Mouse (Mus musculus) liver, embryonic 12.5 days (tissue): ENCODE results near the gene Slc28a2. TPM values are rescaled to one million over a fixed set of nuclear protein-coding genes. Genes with fewer than 3 reads are reported as not detected.
"Not testable (repeated sequence)": the region's sequence is repeated elsewhere in the genome, so short reads cannot be mapped to it uniquely, and the experiment has no call there.

Source experiments
- ATAC-seq: fragments of 200-750 bp; cut with Nextera tagmentation; 2 replicates; pipeline ENCODE4 v1.8.0; 2017; ENCODE audit warnings: moderate number of reproducible peaks, mild to moderate bottlenecking, moderate library complexity
- H3K27ac ChIP-seq: fragments of 300-500 bp; sonication (generic); 2 replicates; pipeline ENCODE4 v1.5.1; 2016; ENCODE audit warnings: mild to moderate bottlenecking
- H3K27me3 ChIP-seq: fragments of 300-500 bp; sonication (generic); replicated peaks from 2 replicates; pipeline ENCODE4 v1.6.1; 2016; ENCODE audit warnings: mild to moderate bottlenecking, moderate library complexity
- H3K36me3 ChIP-seq: fragments of 300-500 bp; sonication (generic); 2 replicates; pipeline ENCODE4 v1.6.1; 2016; ENCODE audit warnings: mild to moderate bottlenecking, moderate library complexity
- H3K4me1 ChIP-seq: fragments of 300-500 bp; sonication (generic); 2 replicates; pipeline ENCODE4 v1.6.1; 2016
- H3K4me2 ChIP-seq: fragments of 300-500 bp; sonication (generic); 2 replicates; pipeline ENCODE4 v1.6.1; 2016; ENCODE audit warnings: mild to moderate bottlenecking, moderate library complexity
- H3K4me3 ChIP-seq: fragments of 300-500 bp; sonication (generic); 2 replicates; pipeline ENCODE4 v1.5.1; 2016; ENCODE audit warnings: mild to moderate bottlenecking, moderate library complexity
- H3K9ac ChIP-seq: fragments of 300-500 bp; sonication (generic); 2 replicates; pipeline ENCODE4 v1.6.1; 2016; ENCODE audit warnings: mild to moderate bottlenecking, moderate library complexity
- H3K9me3 ChIP-seq: fragments of 300-500 bp; sonication (generic); replicated peaks from 2 replicates; pipeline ENCODE4 v1.6.1; 2016; ENCODE audit warnings: mild to moderate bottlenecking, moderate library complexity
- WGBS: fragments of 180-500 bp; shearing (Covaris S2); methylation state at CpG from one replicate; pipeline ENCODE4 v1.1.7; 2016; ENCODE audit not compliant: insufficient replicate concordance; 5-methylcytosine and 5-hydroxymethylcytosine counted together
- polyA plus RNA-seq: library from polyadenylated mRNA; unstranded; fragments of >200 nt; fragmentation: Nextera tagmentation; extraction: Ambion mirVana; gene quantifications from 2 replicates; pipeline ENCODE4 v1.2.1, GENCODE M21; 2016

Gene Slc28a2
- polyA plus RNA-seq, 1 experiment from 2014 or later: 0.35 TPM

- no peak overlapping the region for H3K4me3 ChIP-seq
- 65% methylated on average over 2 of the region's 2 CpGs for WGBS
- no peak overlapping the region for H3K9ac ChIP-seq
Measured at GRCm38 (mm10) chr2:122407607-122408006, 18.7 kb upstream of the Slc28a2 start.

GRCm38 (mm10) chr2:122408928-122409327 is 17.3 kb upstream of the Slc28a2 start:
- H3K4me3 ChIP-seq: no peak overlapping the region
- H3K9ac ChIP-seq: no peak overlapping the region
- no peaks in the 10 kb centered on the region for H3K36me3 ChIP-seq
- no peaks in the 10 kb centered on the region for H3K27me3 ChIP-seq
- WGBS: 65% methylated on average over 7 of the region's 7 CpGs
- H3K4me1 ChIP-seq: no peaks in the 10 kb centered on the region
- H3K27ac ChIP-seq: no peak overlapping the region
- no peak overlapping the region for H3K4me2 ChIP-seq
- no peaks in the 10 kb centered on the region for H3K9me3 ChIP-seq
- no peak for ATAC-seq

More at GRCm38 (mm10) chr2:122407607-122408006, 18.7 kb upstream of the Slc28a2 start:
- Histone ChIP-seq H3K36me3 (no peaks in the 10 kb centered on the region), H3K4me1 (no peaks in the 10 kb centered on the region), H3K27ac (no peak overlapping the region), H3K4me2 (no peak overlapping the region), H3K9me3 (no peaks in the 10 kb centered on the region), H3K27me3 (no peaks in the 10 kb centered on the region)
- no peak for ATAC-seq

GRCm38 (mm10) chr2:122426645-122427044 is 368 bp downstream of the Slc28a2 start:
- not testable (repeated sequence) for H3K36me3 ChIP-seq, H3K4me3 ChIP-seq, ATAC-seq, H3K4me2 ChIP-seq, H3K4me1 ChIP-seq, H3K27ac ChIP-seq, H3K9ac ChIP-seq, H3K27me3 ChIP-seq, H3K9me3 ChIP-seq
- WGBS: 61% methylated on average over 2 of the region's 2 CpGs

GRCm38 (mm10) chr2:122438706-122439482 is 12.6 kb downstream of the Slc28a2 start:
- ATAC-seq, H3K4me1 ChIP-seq, H3K36me3 ChIP-seq, H3K9me3 ChIP-seq, H3K4me2 ChIP-seq, H3K9ac ChIP-seq, H3K4me3 ChIP-seq, H3K27ac ChIP-seq, H3K27me3 ChIP-seq: not testable (repeated sequence)
- 32% methylated on average over 5 of the region's 5 CpGs for WGBS

- H3K4me3 ChIP-seq, H3K9ac ChIP-seq, H3K27me3 ChIP-seq, H3K4me2 ChIP-seq, H3K9me3 ChIP-seq, H3K4me1 ChIP-seq, H3K36me3 ChIP-seq, H3K27ac ChIP-seq, ATAC-seq: not testable (repeated sequence)
- WGBS: 13% methylated on average over 3 of the region's 3 CpGs
Measured at GRCm38 (mm10) chr2:122440521-122440920, 14.2 kb downstream of the Slc28a2 start.

- no peak for ATAC-seq
- Histone ChIP-seq H3K4me3 (no peak overlapping the region), H3K36me3 (no peaks in the 10 kb centered on the region), H3K9ac (no peak overlapping the region), H3K27me3 (no peaks in the 10 kb centered on the region), H3K9me3 (no peaks in the 10 kb centered on the region), H3K4me2 (no peak overlapping the region), H3K4me1 (no peaks in the 10 kb centered on the region), H3K27ac (no peak overlapping the region)
- 50% methylated on average over 7 of the region's 7 CpGs for WGBS
Measured at GRCm38 (mm10) chr2:122441000-122441933, 15.0 kb downstream of the Slc28a2 start.

- ATAC-seq: no peak
- Histone ChIP-seq H3K36me3 (no peaks in the 10 kb centered on the region), H3K27ac (no peak overlapping the region), H3K4me1 (no peaks in the 10 kb centered on the region), H3K9me3 (no peaks in the 10 kb centered on the region), H3K9ac (no peak overlapping the region), H3K4me3 (no peak overlapping the region), H3K27me3 (no peaks in the 10 kb centered on the region), H3K4me2 (no peak overlapping the region)
- 60% methylated on average over 4 of the region's 4 CpGs for WGBS
Measured at GRCm38 (mm10) chr2:122450351-122450750, 24.1 kb downstream of the Slc28a2 start.

GRCm38 (mm10) chr2:122452426-122452825 is 26.1 kb downstream of the Slc28a2 start:
- 32% methylated on average over 2 of the region's 2 CpGs for WGBS
- no peak overlapping the region for H3K9ac ChIP-seq
- no peaks in the 10 kb centered on the region for H3K36me3 ChIP-seq
- no peak for ATAC-seq
- no peaks in the 10 kb centered on the region for H3K9me3 ChIP-seq
- no peak overlapping the region for H3K4me2 ChIP-seq
- H3K27ac ChIP-seq: no peak overlapping the region
- H3K27me3 ChIP-seq: no peaks in the 10 kb centered on the region
- no peaks in the 10 kb centered on the region for H3K4me1 ChIP-seq
- no peak overlapping the region for H3K4me3 ChIP-seq

- no peak overlapping the region for H3K27ac ChIP-seq
- WGBS: 26% methylated on average over 11 of the region's 11 CpGs
- H3K4me3 ChIP-seq: peak overlapping the region; percentile 57
- no peaks in the 10 kb centered on the region for H3K36me3 ChIP-seq
- peaks cover 15% of the 10 kb centered on the region; the same call in 1 of the 2 replicates for H3K27me3 ChIP-seq
- peak overlapping the region; percentile 87 for H3K4me2 ChIP-seq
- H3K9ac ChIP-seq: peak overlapping the region; percentile 50
- H3K9me3 ChIP-seq: no peaks in the 10 kb centered on the region
- ATAC-seq: no peak
- peaks cover 14% of the 10 kb centered on the region for H3K4me1 ChIP-seq
Measured at GRCm38 (mm10) chr2:122466901-122467300, 40.6 kb downstream of the Slc28a2 start.

- Histone ChIP-seq H3K4me2 (peak overlapping the region; percentile 87), H3K27me3 (peaks cover 15% of the 10 kb centered on the region; the same call in 1 of the 2 replicates), H3K9ac (peak overlapping the region; percentile 50), H3K27ac (no peak overlapping the region), H3K9me3 (no peaks in the 10 kb centered on the region), H3K4me1 (peaks cover 14% of the 10 kb centered on the region), H3K4me3 (peak overlapping the region; percentile 57), H3K36me3 (no peaks in the 10 kb centered on the region)
- peak; percentile 100 for ATAC-seq
- 1% methylated on average over 42 of the region's 46 CpGs for WGBS
Measured at GRCm38 (mm10) chr2:122467351-122468013, 41.2 kb downstream of the Slc28a2 start.

GRCm38 (mm10) chr2:122469221-122469620 is 42.9 kb downstream of the Slc28a2 start:
- Histone ChIP-seq H3K4me1 (peaks cover 14% of the 10 kb centered on the region), H3K27me3 (peaks cover 15% of the 10 kb centered on the region; the same call in 1 of the 2 replicates)

GRCm38 (mm10) chr2:122476585-122476984 is 50.3 kb downstream of the Slc28a2 start:
- Histone ChIP-seq H3K4me1 (no peaks in the 10 kb centered on the region), H3K4me3 (no peak overlapping the region), H3K27ac (no peak overlapping the region), H3K4me2 (no peak overlapping the region), H3K9ac (no peak overlapping the region), H3K36me3 (no peaks in the 10 kb centered on the region), H3K9me3 (no peaks in the 10 kb centered on the region), H3K27me3 (no peaks in the 10 kb centered on the region)
- ATAC-seq: no peak

More at GRCm38 (mm10) chr2:122469221-122469620, 42.9 kb downstream of the Slc28a2 start:
- Histone ChIP-seq H3K9ac (no peak overlapping the region), H3K9me3 (no peaks in the 10 kb centered on the region), H3K27ac (no peak overlapping the region), H3K4me3 (no peak overlapping the region), H3K36me3 (no peaks in the 10 kb centered on the region), H3K4me2 (no peak overlapping the region)
- no peak for ATAC-seq
- 85% methylated on average over 3 of the region's 3 CpGs for WGBS
